Mouse (Mus musculus): ENCODE measurements around the gene Gm10803.
A peak's percentile ranks its signal among the peaks of the same experiment; 100 is the strongest.

Gene Gm10803

DNA sequence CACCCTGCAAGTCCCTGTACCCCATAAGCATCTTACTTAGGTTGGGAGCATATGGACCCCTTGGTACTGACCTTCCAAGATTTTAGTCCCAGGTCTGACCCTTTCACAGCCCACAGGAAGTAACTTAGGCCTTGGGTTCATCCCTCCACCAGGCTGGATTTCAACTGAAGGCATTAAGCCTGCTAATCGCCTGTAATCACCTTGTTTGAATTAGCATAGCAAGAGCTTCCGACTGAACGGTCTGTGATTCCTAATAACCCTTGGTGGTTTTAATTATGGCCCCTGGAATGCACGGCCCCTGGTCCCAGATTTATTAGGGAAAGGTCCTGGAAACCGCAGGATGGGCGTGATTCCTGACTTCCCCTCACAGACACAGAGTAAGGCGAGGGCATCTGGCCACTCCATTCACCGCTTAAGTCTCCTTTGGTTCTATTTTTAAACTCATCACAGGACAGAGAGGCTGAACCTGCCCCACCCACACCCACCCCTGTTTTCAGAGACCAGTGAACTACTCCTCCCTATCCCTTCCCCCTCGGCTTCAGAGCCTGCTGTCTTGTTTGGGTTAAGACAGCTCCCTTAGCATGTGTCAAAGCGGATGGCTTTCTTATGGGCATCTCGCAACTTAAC lies 31.9 kb downstream of the Gm10803 start:
- no peak for DNase-seq (ENCODE audit: low spot score)

DNA sequence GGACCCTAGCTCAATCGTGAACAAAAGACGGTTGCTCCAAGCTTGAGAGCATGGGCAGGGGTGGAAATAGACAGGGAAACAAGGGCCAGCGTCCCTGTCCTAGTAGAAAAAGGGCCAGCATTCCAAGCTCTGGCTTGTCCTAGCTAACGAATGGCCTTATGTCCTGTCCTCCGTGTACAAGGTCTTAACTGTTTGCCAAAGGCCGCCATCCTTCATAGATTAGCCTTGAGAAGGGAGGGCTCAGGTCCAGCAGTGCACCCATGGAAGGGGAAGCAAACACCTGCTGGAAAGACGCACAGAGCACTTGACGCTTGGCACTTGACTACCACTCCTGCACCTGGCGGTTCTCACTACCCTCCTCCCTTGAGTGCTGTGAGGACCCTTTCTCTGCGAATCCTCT lies 32.8 kb downstream of the Gm10803 start:
- DNase-seq (ENCODE audit: low spot score), result no peak

DNA sequence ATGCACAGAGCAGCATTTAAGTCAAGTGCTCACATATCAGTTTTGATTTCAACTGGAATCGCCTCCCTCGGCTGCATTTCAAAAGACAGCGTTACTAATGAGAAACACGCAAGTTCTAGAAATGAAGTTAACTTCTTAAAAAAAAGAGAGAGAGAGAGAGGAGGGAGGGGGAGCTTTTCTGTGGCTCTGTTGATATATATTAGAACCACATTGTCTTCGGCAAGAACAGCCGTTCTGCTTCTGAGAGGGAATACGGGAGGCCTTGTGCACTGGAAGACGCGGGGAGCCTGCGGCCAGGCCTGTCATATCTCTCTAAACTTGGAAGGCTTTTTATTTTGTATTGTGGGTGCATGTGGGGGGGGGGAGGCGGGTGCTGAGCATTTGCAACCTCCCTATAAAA lies 36.8 kb downstream of the Gm10803 start:
- DNase-seq (ENCODE audit: low spot score), result no peak

DNA sequence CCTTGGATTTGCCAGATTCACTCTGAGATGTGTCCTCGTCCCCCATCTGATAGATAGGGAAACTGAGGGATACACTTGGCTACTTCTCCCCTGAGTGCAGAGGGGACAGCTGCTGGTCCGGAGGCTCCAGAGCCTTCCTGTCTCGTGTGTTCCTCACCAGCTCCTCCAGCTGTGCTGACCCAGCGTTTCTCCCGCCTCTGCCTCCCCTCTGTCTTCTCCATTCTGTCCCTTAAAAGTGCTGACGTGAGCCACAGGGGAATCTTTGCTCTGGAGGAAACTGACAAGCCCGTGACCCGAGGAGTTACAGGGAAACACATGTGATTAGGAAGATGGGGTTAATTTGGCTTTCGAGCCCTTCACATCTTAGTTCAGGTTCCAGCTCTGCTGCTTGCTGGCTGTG lies 39.4 kb downstream of the Gm10803 start:
- DNase-seq (ENCODE audit: low spot score), result peak; percentile 68

DNA sequence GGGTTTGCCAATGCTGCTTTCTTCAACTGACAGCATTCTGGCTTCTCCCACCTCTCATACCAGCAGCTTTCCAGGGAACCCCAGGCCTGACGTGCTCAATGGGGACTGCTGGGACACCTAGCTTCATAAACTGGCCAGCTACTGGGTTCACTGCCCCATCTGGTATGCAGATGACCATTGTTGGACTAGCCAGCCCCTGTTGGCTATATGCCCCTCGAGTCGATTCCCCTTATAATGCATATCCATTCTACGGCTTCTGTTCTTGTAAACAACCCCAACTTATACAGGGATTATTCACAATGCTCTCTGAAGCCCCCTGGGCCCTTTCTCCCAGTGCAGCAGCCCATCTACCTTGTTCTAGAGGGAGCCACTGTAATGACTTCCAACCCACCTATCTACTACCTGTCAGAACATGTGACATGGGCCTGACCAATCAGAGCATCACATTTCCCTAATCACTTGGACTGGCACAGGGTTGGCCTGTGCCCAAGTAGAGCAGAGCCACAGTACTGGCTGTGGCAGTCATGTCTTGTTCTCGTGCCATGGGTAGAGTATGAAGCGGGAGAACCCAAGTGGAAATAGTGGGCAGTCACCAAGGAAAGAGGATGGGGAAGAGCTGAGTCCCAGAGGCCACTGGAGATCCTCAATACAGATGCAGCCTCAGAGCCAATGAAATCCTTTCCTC lies 44.4 kb downstream of the Gm10803 start:
- no peak for DNase-seq (ENCODE audit: low spot score)

DNA sequence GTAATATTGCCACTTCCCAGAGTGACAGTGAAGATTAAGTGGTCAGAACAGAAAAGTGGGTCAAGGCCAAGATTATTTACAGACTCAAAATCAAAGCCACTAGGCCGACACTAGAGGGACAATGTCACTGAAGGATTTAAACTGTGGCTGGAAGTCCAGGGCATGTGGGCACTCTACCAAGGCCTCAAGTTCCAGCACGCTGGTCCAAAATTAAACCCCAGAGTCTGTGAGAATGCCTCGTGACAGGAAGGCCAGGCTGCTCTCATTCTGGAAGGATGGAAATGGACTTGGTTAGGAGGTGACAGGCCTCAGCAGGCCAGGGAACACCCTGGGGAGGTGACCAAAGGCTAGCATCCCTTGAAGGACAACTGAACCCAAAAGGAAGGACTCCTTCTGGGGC lies 48.4 kb downstream of the Gm10803 start:
- DNase-seq (ENCODE audit: low spot score), result no peak

DNA sequence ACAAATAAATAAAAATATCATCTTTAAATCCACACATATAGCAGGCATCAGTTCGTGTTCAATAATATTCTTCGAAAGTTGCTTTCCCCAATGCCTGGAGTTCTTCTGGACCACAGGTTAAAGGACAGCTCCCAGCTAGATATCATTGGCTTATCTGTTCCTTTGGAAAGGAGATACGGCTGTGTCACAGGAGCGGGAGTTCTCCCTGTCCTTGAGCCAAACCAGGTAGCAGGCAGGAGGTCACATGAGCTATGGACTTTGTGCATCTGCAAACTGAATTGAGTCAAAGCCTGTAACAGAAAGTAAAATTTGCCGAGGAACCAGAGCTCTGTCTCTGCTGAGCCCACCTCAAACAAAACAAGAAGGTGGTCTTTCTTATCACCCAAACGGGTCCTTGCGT lies 52.7 kb downstream of the Gm10803 start:
- DNase-seq (ENCODE audit: low spot score), result peak; percentile 81

Data from yolk sac, embryonic 10.5 days (tissue).